Mouse (Mus musculus) CD4-positive, CD25-positive, alpha-beta regulatory T cell, adult 4 months (primary cell): ENCODE results near the gene Tyw3. TPM values are rescaled to one million over a fixed set of nuclear protein-coding genes. Genes with fewer than 3 reads are reported as not detected.

Experiments used
- ATAC-seq: one replicate; pipeline ENCODE4 v1.8.0; 2017
- polyA plus RNA-seq, 2 experiments: library from polyadenylated mRNA; unstranded; fragments of 100-300 nt; shearing (Covaris generic); gene quantifications; one replicate each; pipeline ENCODE4 v1.2.1; 2017

Gene Tyw3
- polyA plus RNA-seq, 2 experiments from 2014 or later: 5.2 to 9.1 TPM

- ATAC-seq: no peak
These were observed 34.7 kb downstream of the Tyw3 start for GRCm38 (mm10) chr3:154562192-154562591.

- ATAC-seq: no peak
These were observed 45.9 kb downstream of the Tyw3 start for GRCm38 (mm10) chr3:154551035-154551411.

- no peak for ATAC-seq
These were observed 46.4 kb downstream of the Tyw3 start for GRCm38 (mm10) chr3:154550326-154551034.

GRCm38 (mm10) chr3:154548868-154549301 lies 48.0 kb downstream of the Tyw3 start:
- no peak for ATAC-seq

GRCm38 (mm10) chr3:154547549-154548426 lies 49.1 kb downstream of the Tyw3 start:
- ATAC-seq: no peak

- no peak for ATAC-seq
These were observed 50.7 kb downstream of the Tyw3 start for GRCm38 (mm10) chr3:154546234-154546633.

GRCm38 (mm10) chr3:154540086-154540911 lies 56.6 kb downstream of the Tyw3 start:
- no peak for ATAC-seq

GRCm38 (mm10) chr3:154536134-154536533 lies 60.8 kb downstream of the Tyw3 start:
- ATAC-seq: no peak

- ATAC-seq: no peak
These were observed 63.7 kb downstream of the Tyw3 start for GRCm38 (mm10) chr3:154533246-154533645.

GRCm38 (mm10) chr3:154528973-154529372 lies 67.9 kb downstream of the Tyw3 start:
- ATAC-seq: no peak

GRCm38 (mm10) chr3:154526610-154527009 lies 70.3 kb downstream of the Tyw3 start:
- no peak for ATAC-seq

Other genes starting within 250 kb of the Tyw3 start
- 1 to 10 TPM; 3.6 to 4.1 TPM for gene Cryz, start 393 bp downstream of the Tyw3 start, polyA plus RNA-seq
- gene Erich3, start 66.8 kb upstream of the Tyw3 start, polyA plus RNA-seq: not detected